Mouse (Mus musculus) kidney, postnatal 14 days (tissue): ENCODE measurements at regions not wholly inside any gene's neighbourhood (a gene's known extent, or its start where the extent isn't known, plus 50 kb on each side); places are given as distances from the start of the nearest gene placed in this dataset.

Experiments
- DNase-seq: peaks from one replicate; pipeline ENCODE4 v3.0.0; 2022; ENCODE audit warnings: mixed read lengths

- DNase-seq: peak; percentile 78
Observed at GRCm38 (mm10) chr6:70714239-70714638, 77.8 kb downstream of the Rpia start.

GRCm38 (mm10) chr6:70713665-70714064 lies 78.4 kb downstream of the Rpia start:
- DNase-seq: no peak

- DNase-seq: peak; percentile 17
Observed at GRCm38 (mm10) chr6:70713118-70713517, 78.9 kb downstream of the Rpia start.

- peak; percentile 71 for DNase-seq
Observed at GRCm38 (mm10) chr6:70709338-70710055, 82.5 kb downstream of the Rpia start.

GRCm38 (mm10) chr6:70695596-70695995 lies 96.4 kb downstream of the Rpia start:
- DNase-seq: no peak
